Mouse (Mus musculus) kidney, postnatal 10 days (tissue): Measurements from ENCODE around the gene Lsg1.

ENCODE experiments used
- DNase-seq: peaks from one replicate; pipeline ENCODE4 v3.0.0; 2021; ENCODE audit warnings: mixed read lengths

The Lsg1 gene

GRCm38 (mm10) chr16:30515418-30515817, 72.0 kb downstream of the Lsg1 start:
- DNase-seq = peak; percentile 52

- DNase-seq = peak; percentile 84
Observed at GRCm38 (mm10) chr16:30513050-30514024, 74.1 kb downstream of the Lsg1 start.

GRCm38 (mm10) chr16:30512375-30513049, 74.9 kb downstream of the Lsg1 start:
- DNase-seq = peak; percentile 77

GRCm38 (mm10) chr16:30511563-30512340, 75.6 kb downstream of the Lsg1 start:
- no peak for DNase-seq

GRCm38 (mm10) chr16:30510504-30511451, 76.6 kb downstream of the Lsg1 start:
- DNase-seq = peak; percentile 93
